Mouse (Mus musculus): ENCODE results near the gene Strada. TPM values are rescaled to one million over a fixed set of nuclear protein-coding genes. Genes with fewer than 3 reads are reported as not detected.
"Not testable (repeated sequence)": the region's sequence is repeated elsewhere in the genome, so short reads cannot be mapped to it uniquely, and the experiment has no call there.

Gene Strada
- polyA plus RNA-seq, 1 experiment from 2014 or later = 28.6 TPM

GRCm38 (mm10) chr11:106212771-106213170 lies 10.8 kb upstream of the Strada start:
- H3K4me2 ChIP-seq (ENCODE audit: low read length) = no peak overlapping the region
- ATAC-seq = no peak
- H3K9ac ChIP-seq (ENCODE audit: low read depth, low read length) = no peak overlapping the region
- peaks cover 23% of the 10 kb centered on the region for H3K36me3 ChIP-seq (ENCODE audit: control insufficient read depth, insufficient read depth, low read length)
- H3K4me3 ChIP-seq (ENCODE audit: low read length) = no peak overlapping the region
- H3K27me3 ChIP-seq (replicated peaks; ENCODE audit: control insufficient read depth, insufficient read depth, low read length) = no peaks in the 10 kb centered on the region
- WGBS = 91% methylated on average over 8 of the region's 8 CpGs
- no peak overlapping the region for H3K27ac ChIP-seq (ENCODE audit: low read depth, low read length)
- peaks cover 14% of the 10 kb centered on the region for H3K4me1 ChIP-seq (ENCODE audit: control insufficient read depth, insufficient read depth, low read depth, low read length)
- no peaks in the 10 kb centered on the region for H3K9me3 ChIP-seq (ENCODE audit: control insufficient read depth, low read length)

- ATAC-seq = no peak
- Histone ChIP-seq H3K27me3 (replicated peaks; ENCODE audit: control insufficient read depth, insufficient read depth, low read length) (no peaks in the 10 kb centered on the region), H3K36me3 (ENCODE audit: control insufficient read depth, insufficient read depth, low read length) (peaks cover 48% of the 10 kb centered on the region), H3K4me2 (ENCODE audit: low read length) (no peak overlapping the region), H3K9ac (ENCODE audit: low read depth, low read length) (no peak overlapping the region), H3K4me3 (ENCODE audit: low read length) (no peak overlapping the region), H3K27ac (ENCODE audit: low read depth, low read length) (no peak overlapping the region), H3K4me1 (ENCODE audit: control insufficient read depth, insufficient read depth, low read depth, low read length) (no peaks in the 10 kb centered on the region), H3K9me3 (ENCODE audit: control insufficient read depth, low read length) (no peaks in the 10 kb centered on the region)
- whole genome bisulfite sequencing = 92% methylated on average over 19 of the region's 19 CpGs
These were observed 438 bp downstream of the Strada start for GRCm38 (mm10) chr11:106201337-106202122.

DNA sequence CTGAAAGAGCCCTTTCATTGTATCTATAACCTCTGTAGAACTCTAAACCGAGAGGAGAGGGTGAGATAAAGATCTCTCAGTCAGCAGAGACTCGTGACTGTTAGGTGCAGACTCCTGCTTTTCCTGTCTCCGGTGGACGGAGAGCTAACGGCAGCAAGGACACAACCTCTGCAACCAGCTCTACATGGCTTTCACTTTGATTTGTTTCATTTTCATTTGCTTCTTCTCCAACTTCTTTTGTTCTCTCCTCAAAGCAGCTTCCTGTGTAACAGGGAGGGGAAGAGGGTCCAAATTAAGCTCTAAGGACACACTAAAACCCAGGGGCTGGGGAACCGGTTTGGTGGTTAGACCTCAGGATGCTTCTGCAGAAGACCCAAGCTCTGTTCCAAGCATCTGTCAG lies 1.2 kb downstream of the Strada start:
- no peak for ATAC-seq
- H3K4me3 ChIP-seq (ENCODE audit: low read length) = no peak overlapping the region

GRCm38 (mm10) chr11:106199997-106200396 lies 2.0 kb downstream of the Strada start:
- not testable (repeated sequence) for H3K4me3 ChIP-seq (ENCODE audit: low read length); H3K9ac ChIP-seq (ENCODE audit: low read depth, low read length); ATAC-seq; H3K27ac ChIP-seq (ENCODE audit: low read depth, low read length); H3K4me2 ChIP-seq (ENCODE audit: low read length); H3K27me3 ChIP-seq (replicated peaks; ENCODE audit: control insufficient read depth, insufficient read depth, low read length); H3K4me1 ChIP-seq (ENCODE audit: control insufficient read depth, insufficient read depth, low read depth, low read length); H3K9me3 ChIP-seq (ENCODE audit: control insufficient read depth, low read length)
- 96% methylated on average over 7 of the region's 7 CpGs for WGBS
- H3K36me3 ChIP-seq (ENCODE audit: control insufficient read depth, insufficient read depth, low read length) = peaks cover 39% of the 10 kb centered on the region

More for the DNA sequence above, 1.2 kb downstream of the Strada start:
- H3K4me1 ChIP-seq (ENCODE audit: control insufficient read depth, insufficient read depth, low read depth, low read length) = no peaks in the 10 kb centered on the region
- H3K27ac ChIP-seq (ENCODE audit: low read depth, low read length) = no peak overlapping the region
- peaks cover 45% of the 10 kb centered on the region for H3K36me3 ChIP-seq (ENCODE audit: control insufficient read depth, insufficient read depth, low read length)
- no peaks in the 10 kb centered on the region for H3K9me3 ChIP-seq (ENCODE audit: control insufficient read depth, low read length)
- H3K9ac ChIP-seq (ENCODE audit: low read depth, low read length) = no peak overlapping the region
- no peak overlapping the region for H3K4me2 ChIP-seq (ENCODE audit: low read length)
- H3K27me3 ChIP-seq (replicated peaks; ENCODE audit: control insufficient read depth, insufficient read depth, low read length) = no peaks in the 10 kb centered on the region
- WGBS = 85% methylated on average over 6 of the region's 6 CpGs

GRCm38 (mm10) chr11:106198277-106198676 lies 3.7 kb downstream of the Strada start:
- Histone ChIP-seq H3K27me3 (replicated peaks; ENCODE audit: control insufficient read depth, insufficient read depth, low read length) (no peaks in the 10 kb centered on the region), H3K36me3 (ENCODE audit: control insufficient read depth, insufficient read depth, low read length) (peaks cover 28% of the 10 kb centered on the region), H3K27ac (ENCODE audit: low read depth, low read length) (no peak overlapping the region), H3K4me1 (ENCODE audit: control insufficient read depth, insufficient read depth, low read depth, low read length) (peaks cover 3% of the 10 kb centered on the region; the same call in 1 of the 2 replicates), H3K9me3 (ENCODE audit: control insufficient read depth, low read length) (no peaks in the 10 kb centered on the region), H3K9ac (ENCODE audit: low read depth, low read length) (no peak overlapping the region), H3K4me2 (ENCODE audit: low read length) (no peak overlapping the region), H3K4me3 (ENCODE audit: low read length) (no peak overlapping the region)
- no peak for ATAC-seq
- WGBS = 92% methylated on average over 4 of the region's 4 CpGs

GRCm38 (mm10) chr11:106195341-106195740 lies 6.6 kb downstream of the Strada start:
- ATAC-seq = no peak
- peaks cover 8% of the 10 kb centered on the region for H3K36me3 ChIP-seq (ENCODE audit: control insufficient read depth, insufficient read depth, low read length)

DNA sequence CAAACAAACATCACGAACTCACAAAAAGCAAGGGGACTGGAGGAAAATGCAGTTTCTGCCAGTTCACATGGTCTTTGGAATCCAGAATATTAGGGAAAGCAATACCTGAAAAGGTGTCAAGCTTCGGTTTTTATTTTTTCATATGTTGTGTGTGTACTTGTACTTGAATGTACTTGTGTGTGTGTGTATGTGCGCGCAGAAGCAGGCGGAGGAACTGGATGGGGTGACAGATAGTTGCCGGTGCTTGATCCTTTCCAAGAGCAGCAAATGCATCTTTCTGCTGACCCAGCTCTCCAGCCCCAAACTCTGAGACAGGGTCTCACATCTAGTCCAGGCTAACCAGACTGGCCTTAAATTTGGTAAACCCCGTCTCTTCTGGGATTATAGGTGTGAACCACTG lies 7.1 kb downstream of the Strada start:
- Histone ChIP-seq H3K4me1 (ENCODE audit: control insufficient read depth, insufficient read depth, low read depth, low read length) (peaks cover 10% of the 10 kb centered on the region), H3K9me3 (ENCODE audit: control insufficient read depth, low read length) (no peaks in the 10 kb centered on the region), H3K27me3 (replicated peaks; ENCODE audit: control insufficient read depth, insufficient read depth, low read length) (no peaks in the 10 kb centered on the region), H3K27ac (ENCODE audit: low read depth, low read length) (no peak overlapping the region), H3K4me3 (ENCODE audit: low read length) (no peak overlapping the region), H3K36me3 (ENCODE audit: control insufficient read depth, insufficient read depth, low read length) (peaks cover 8% of the 10 kb centered on the region), H3K9ac (ENCODE audit: low read depth, low read length) (no peak overlapping the region), H3K4me2 (ENCODE audit: low read length) (no peak overlapping the region)
- WGBS = 89% methylated on average over 7 of the region's 7 CpGs
- no peak for ATAC-seq

More at GRCm38 (mm10) chr11:106195341-106195740, 6.6 kb downstream of the Strada start:
- Histone ChIP-seq H3K27me3 (replicated peaks; ENCODE audit: control insufficient read depth, insufficient read depth, low read length) (no peaks in the 10 kb centered on the region), H3K4me2 (ENCODE audit: low read length) (no peak overlapping the region), H3K9ac (ENCODE audit: low read depth, low read length) (no peak overlapping the region), H3K9me3 (ENCODE audit: control insufficient read depth, low read length) (no peaks in the 10 kb centered on the region), H3K27ac (ENCODE audit: low read depth, low read length) (no peak overlapping the region), H3K4me3 (ENCODE audit: low read length) (no peak overlapping the region), H3K4me1 (ENCODE audit: control insufficient read depth, insufficient read depth, low read depth, low read length) (peaks cover 10% of the 10 kb centered on the region)

DNA sequence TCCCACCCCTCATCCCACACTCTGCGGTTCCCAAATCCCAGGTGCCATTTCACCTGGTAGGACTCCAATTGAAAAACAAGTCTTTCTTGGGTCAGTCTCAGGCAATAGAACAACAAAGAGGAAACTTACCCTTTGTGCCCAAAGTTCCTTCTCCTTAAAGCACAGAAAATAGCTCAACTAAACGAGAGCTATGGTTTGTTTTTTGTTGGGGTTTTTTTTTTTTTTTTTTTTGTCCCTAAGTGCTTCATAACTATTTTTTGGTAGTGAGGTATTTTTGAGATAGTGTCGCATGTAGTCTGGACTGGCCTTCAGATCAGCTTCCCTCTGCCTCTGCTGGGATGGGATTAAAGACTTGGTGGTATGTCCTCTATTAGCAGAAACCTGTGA lies 7.8 kb downstream of the Strada start:
- no peak for ATAC-seq
- Histone ChIP-seq H3K27ac (ENCODE audit: low read depth, low read length) (peak overlapping the region; percentile 89), H3K4me2 (ENCODE audit: low read length) (peak overlapping the region; percentile 62), H3K4me3 (ENCODE audit: low read length) (peak overlapping the region; percentile 80), H3K9ac (ENCODE audit: low read depth, low read length) (peak overlapping the region; percentile 74), H3K9me3 (ENCODE audit: control insufficient read depth, low read length) (no peaks in the 10 kb centered on the region), H3K27me3 (replicated peaks; ENCODE audit: control insufficient read depth, insufficient read depth, low read length) (no peaks in the 10 kb centered on the region), H3K36me3 (ENCODE audit: control insufficient read depth, insufficient read depth, low read length) (peaks cover 8% of the 10 kb centered on the region), H3K4me1 (ENCODE audit: control insufficient read depth, insufficient read depth, low read depth, low read length) (peaks cover 10% of the 10 kb centered on the region)
- 35% methylated on average over 3 of the region's 3 CpGs for WGBS

- under 1% methylated on average over 44 of the region's 44 CpGs for WGBS
- peaks cover 8% of the 10 kb centered on the region for H3K36me3 ChIP-seq (ENCODE audit: control insufficient read depth, insufficient read depth, low read length)
These were observed 8.4 kb downstream of the Strada start for GRCm38 (mm10) chr11:106193371-106194154.

More at GRCm38 (mm10) chr11:106193371-106194154, 8.4 kb downstream of the Strada start:
- H3K4me1 ChIP-seq (ENCODE audit: control insufficient read depth, insufficient read depth, low read depth, low read length) = peaks cover 10% of the 10 kb centered on the region
- peak overlapping the region; percentile 62 for H3K4me2 ChIP-seq (ENCODE audit: low read length)
- H3K4me3 ChIP-seq (ENCODE audit: low read length) = peak overlapping the region; percentile 80
- ATAC-seq = peak; percentile 97
- H3K27me3 ChIP-seq (replicated peaks; ENCODE audit: control insufficient read depth, insufficient read depth, low read length) = no peaks in the 10 kb centered on the region
- peak overlapping the region; percentile 89 for H3K27ac ChIP-seq (ENCODE audit: low read depth, low read length)
- H3K9me3 ChIP-seq (ENCODE audit: control insufficient read depth, low read length) = no peaks in the 10 kb centered on the region
- peak overlapping the region; percentile 85 for H3K9ac ChIP-seq (ENCODE audit: low read depth, low read length)

All from hindbrain, embryonic 16.5 days (tissue).